8 mouse cellular contexts compared by ENCODE assay signal in the genomic region with DNA sequence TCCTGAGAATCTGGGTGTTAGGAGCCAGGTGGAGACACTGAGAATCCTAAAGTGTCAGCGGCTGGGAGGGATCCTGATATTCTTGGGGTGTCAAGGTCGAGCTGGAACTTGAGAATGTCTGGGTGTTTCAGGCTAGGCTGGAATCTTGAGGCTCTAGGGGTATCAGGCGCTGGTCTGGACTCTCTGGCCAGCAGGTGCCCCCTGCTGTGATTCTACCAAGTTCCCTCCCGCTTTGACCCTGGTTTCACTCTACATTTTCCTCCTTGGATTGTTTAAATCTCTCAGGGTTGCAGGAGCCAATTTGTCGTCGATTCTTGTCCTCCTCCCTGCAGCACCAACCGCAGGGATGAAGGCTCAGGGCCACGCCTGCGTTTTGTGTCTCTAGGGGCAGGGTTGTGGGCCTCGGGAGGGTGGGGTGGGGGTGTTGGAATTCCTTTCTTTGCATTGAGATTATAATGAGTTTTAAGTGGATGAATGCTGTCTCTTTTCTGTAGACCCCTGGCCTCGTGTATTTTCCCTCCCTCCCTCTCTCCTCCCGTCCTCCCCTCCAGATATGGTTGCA. TPM values are rescaled to one million over a fixed set of nuclear protein-coding genes. Genes with fewer than 3 reads are reported as not detected.
DNase-seq lines count a peak whose midpoint lies in the region; ATAC-seq lines count a peak whose summit lies in the region.

No protein-coding gene starts in this region.

- no peaks in the 10 kb centered on the region for H3K36me3 ChIP-seq in heart, embryonic 14.5 days (ENCODE audit: control insufficient read depth, insufficient read depth, low read length)
- no peaks in the 10 kb centered on the region for H3K36me3 ChIP-seq in forebrain, embryonic 16.5 days (ENCODE audit: control insufficient read depth, insufficient read depth)
- no peaks in the 10 kb centered on the region for H3K36me3 ChIP-seq in liver, embryonic 16.5 days (ENCODE audit: control insufficient read depth, insufficient read depth)

- peaks cover 9 to 17% of the 10 kb centered on the region in 2 experiments for H3K4me1 ChIP-seq in heart, embryonic 14.5 days (ENCODE audit: control insufficient read depth in 2 of 2, insufficient read depth in 2 of 2, low read length in 2 of 2)
- peaks cover 27% of the 10 kb centered on the region for H3K4me1 ChIP-seq in forebrain, embryonic 16.5 days (replicated peaks; ENCODE audit: control insufficient read depth, insufficient read depth, low read length)
- peaks cover 29% of the 10 kb centered on the region for H3K4me1 ChIP-seq in liver, embryonic 16.5 days (ENCODE audit: control insufficient read depth, low read depth, low read length)

- H3K4me2 ChIP-seq in heart, embryonic 14.5 days (ENCODE audit: low read length) = peak overlapping the region; percentile 63
- peak overlapping the region; percentile 84 for H3K4me2 ChIP-seq in forebrain, embryonic 16.5 days (ENCODE audit: low read length)
- H3K4me2 ChIP-seq in liver, embryonic 16.5 days (ENCODE audit: low read depth, low read length) = peak overlapping the region; percentile 90

- no peaks in the 10 kb centered on the region for H3K27me3 ChIP-seq in heart, embryonic 14.5 days (ENCODE audit: control insufficient read depth, insufficient read depth, low read length)
- no peaks in the 10 kb centered on the region for H3K27me3 ChIP-seq in forebrain, embryonic 16.5 days (replicated peaks; ENCODE audit: control insufficient read depth, insufficient read depth, low read length)
- no peaks in the 10 kb centered on the region for H3K27me3 ChIP-seq in liver, embryonic 16.5 days (ENCODE audit: control insufficient read depth, insufficient read depth, low read depth, low read length)

- no peaks in the 10 kb centered on the region for H3K9me3 ChIP-seq in heart, embryonic 14.5 days (ENCODE audit: control insufficient read depth, low read length)
- H3K9me3 ChIP-seq in forebrain, embryonic 16.5 days (ENCODE audit: control insufficient read depth, low read length) = no peaks in the 10 kb centered on the region
- no peaks in the 10 kb centered on the region for H3K9me3 ChIP-seq in liver, embryonic 16.5 days (replicated peaks; ENCODE audit: control insufficient read depth, low read length)

- DNase-seq in heart, adult 18-20 months = no peak
- peak; percentile 35 for DNase-seq in NIH3T3 (ENCODE audit: low read depth)
- no peak for DNase-seq in frontal cortex, postnatal 36 days (ENCODE audit: low spot score in 2 of 2)
- DNase-seq in left cerebral cortex, adult 8-10 months (ENCODE audit: low spot score in 2 of 2) = no peak
- DNase-seq in layer of hippocampus, postnatal 10 days (ENCODE audit: low spot score in 2 of 2) = no peak

- 2% methylated on average over 12 of the region's 12 CpGs for WGBS in heart, embryonic 14.5 days
- under 1% methylated on average over 12 of the region's 12 CpGs for WGBS in forebrain, embryonic 16.5 days
- 2% methylated on average over 12 of the region's 12 CpGs for WGBS in liver, embryonic 16.5 days (ENCODE audit: insufficient replicate concordance)

- peak overlapping the region; percentile 6 to 69; a peak in 2 of 4 replicates for H3K27ac ChIP-seq in heart, embryonic 14.5 days (replicated peaks in 1 of 2; ENCODE audit: control insufficient read depth in 1 of 2, insufficient read depth in 1 of 2, low read depth in 2 of 2, low read length in 2 of 2)
- H3K27ac ChIP-seq in forebrain, embryonic 16.5 days (ENCODE audit: low read length) = no peak overlapping the region; the same call in none of the 2 replicates
- H3K27ac ChIP-seq in liver, embryonic 16.5 days (ENCODE audit: low read length) = peak overlapping the region; percentile 79

- H3K4me3 ChIP-seq in heart, embryonic 14.5 days (ENCODE audit: control insufficient read depth in 1 of 2, insufficient read depth in 1 of 2, low read depth in 1 of 2, low read length in 2 of 2) = peak overlapping the region; percentile 79 to 80
- H3K4me3 ChIP-seq in forebrain, embryonic 16.5 days (replicated peaks; ENCODE audit: low read length) = peak overlapping the region; percentile 80
- H3K4me3 ChIP-seq in liver, embryonic 16.5 days (ENCODE audit: low read depth, low read length) = peak overlapping the region; percentile 81

- no peak for ATAC-seq in heart, embryonic 14.5 days (ENCODE audit: insufficient number of reproducible peaks, insufficient read depth, low FRiP score, low read depth)
- ATAC-seq in forebrain, embryonic 16.5 days = no peak; the same call in 1 of the 2 replicates
- ATAC-seq in liver, embryonic 16.5 days (ENCODE audit: low read depth) = no peak

- H3K9ac ChIP-seq in heart, embryonic 14.5 days (ENCODE audit: low read length) = peak overlapping the region; percentile 85
- peak overlapping the region; percentile 87 for H3K9ac ChIP-seq in forebrain, embryonic 16.5 days (replicated peaks; ENCODE audit: low read depth, low read length)
- peak overlapping the region; percentile 85 for H3K9ac ChIP-seq in liver, embryonic 16.5 days (ENCODE audit: low read depth, low read length)

RNA-seq across cellular contexts. Expression of gene Rab4a, which starts 0.7 kb away (rescaled TPM):
- polyA plus RNA-seq in heart, embryonic 14.5 days (2014; fragmentation: Nextera tagmentation; extraction: Ambion mirVana) = 31.7 and 34.7 TPM in 2 replicates
- total RNA-seq in heart, adult 18-20 months (2021) = 1 to 10 TPM; 8.6 to 8.9 TPM
- 82.6 and 83.8 TPM in 2 replicates for polyA plus RNA-seq in forebrain, embryonic 16.5 days (2015; fragmentation: Nextera tagmentation; extraction: Ambion mirVana)
- 34.8 and 37.8 TPM in 2 replicates for polyA plus RNA-seq in liver, embryonic 16.5 days (2015; fragmentation: Nextera tagmentation; extraction: Ambion mirVana)
- total RNA-seq in left cerebral cortex, adult 8-10 months (2022) = 10 to 100 TPM; 42.5 to 47.9 (median 45.1) TPM
- total RNA-seq in layer of hippocampus, postnatal 10 days (2021) = 10 to 100 TPM; 49.2 to 52.3 TPM

RNA-seq across cellular contexts. Expression of gene Ccsap, which starts 53.6 kb away (rescaled TPM):
- polyA plus RNA-seq in heart, embryonic 14.5 days (2014; fragmentation: Nextera tagmentation; extraction: Ambion mirVana) = 2.9 and 3.7 TPM in 2 replicates
- total RNA-seq in heart, adult 18-20 months (2021) = under 1 TPM; 0.57 to 0.93 TPM
- polyA plus RNA-seq in forebrain, embryonic 16.5 days (2015; fragmentation: Nextera tagmentation; extraction: Ambion mirVana) = 6.6 and 7.0 TPM in 2 replicates
- polyA plus RNA-seq in liver, embryonic 16.5 days (2015; fragmentation: Nextera tagmentation; extraction: Ambion mirVana) = 2.3 and 2.6 TPM in 2 replicates
- 10 to 100 TPM; 56.8 to 64.8 (median 62.6) TPM for total RNA-seq in left cerebral cortex, adult 8-10 months (2022)
- total RNA-seq in layer of hippocampus, postnatal 10 days (2021) = 10 to 100 TPM; 49.0 to 49.8 TPM

Comparison
In these comparisons a context has a peak if more than half of its experiments do, and no peak if none do; other contexts are left out.
1. RNA of gene Rab4a, which starts 0.7 kb away (total RNA-seq): 49.2 to 52.3 TPM in layer of hippocampus, postnatal 10 days and 42.5 to 47.9 TPM in left cerebral cortex, adult 8-10 months; 8.6 to 8.9 TPM in heart, adult 18-20 months; every median in the first group is over 4 times any median in the second.
2. RNA of gene Ccsap, which starts 53.6 kb away (total RNA-seq): 56.8 to 64.8 TPM in left cerebral cortex, adult 8-10 months and 49.0 to 49.8 TPM in layer of hippocampus, postnatal 10 days; 0.57 to 0.93 TPM in heart, adult 18-20 months; every median in the first group is over 10 times any median in the second.
3. Peak in every context shown above with its lines, with median percentiles within 50 percentile points of each other: H3K4me2 ChIP-seq, H3K4me3 ChIP-seq and H3K9ac ChIP-seq.